Mouse (Mus musculus) urinary bladder, adult 2 months (tissue): ENCODE data around the gene Ggct. TPM values are rescaled to one million over a fixed set of nuclear protein-coding genes. Genes with fewer than 3 reads are reported as not detected.
"Not testable (repeated sequence)": the region's sequence is repeated elsewhere in the genome, so short reads cannot be mapped to it uniquely, and the experiment has no call there.

Experiments used
- DNase-seq: peaks from one replicate; pipeline ENCODE4 v3.0.0; 2022; ENCODE audit warnings: low spot score
- polyA plus RNA-seq: library from polyadenylated mRNA; depleted of rRNA; stranded (reverse); fragments of >200 nt; gene quantifications from 2 replicates; pipeline ENCODE4 v1.2.3, GENCODE M21; 2012

The Ggct gene
- polyA plus RNA-seq, 1 experiment, result 4.6 TPM

GRCm38 (mm10) chr6:54996361-54996760 lies 3.6 kb upstream of the Ggct start:
- no peak for DNase-seq

DNA sequence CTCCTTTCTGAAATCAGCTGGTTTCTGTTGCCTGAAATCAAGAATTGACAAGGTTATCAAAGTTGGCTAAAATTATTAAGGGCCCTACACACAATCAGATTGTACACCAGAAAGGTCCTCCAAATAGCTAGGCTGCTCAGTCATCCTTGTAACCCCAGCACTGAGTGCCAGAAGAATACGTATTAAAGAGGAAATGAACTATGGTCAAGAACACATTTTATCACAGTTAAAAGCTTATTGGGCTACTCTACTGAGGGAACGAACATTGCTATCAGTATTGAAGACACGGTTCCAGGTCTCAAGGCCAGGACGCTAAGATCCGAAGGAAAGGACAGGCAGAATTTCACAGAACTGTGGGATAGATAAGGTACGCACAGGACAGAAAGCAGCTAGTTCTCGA lies 609 bp downstream of the Ggct start:
- DNase-seq, result no peak

DNA sequence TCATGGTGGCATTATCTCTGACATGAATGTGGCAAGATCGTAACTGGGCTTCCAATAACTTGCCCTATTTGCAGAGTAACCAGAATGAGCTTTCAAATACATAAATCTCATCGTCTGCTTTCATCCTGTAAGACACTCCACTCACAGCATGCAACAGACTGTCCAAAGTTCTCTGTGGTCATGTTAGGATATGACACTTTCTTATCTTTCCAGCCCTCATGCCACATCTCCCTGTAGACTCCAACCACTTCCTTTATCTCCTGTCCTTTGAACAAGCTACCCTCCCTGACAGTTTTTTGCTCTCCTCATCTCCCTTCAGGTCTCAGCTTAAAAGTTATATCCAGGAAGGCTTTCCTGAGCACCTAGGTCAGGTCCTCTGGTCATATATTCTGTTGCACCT lies 1.6 kb downstream of the Ggct start:
- no peak for DNase-seq

DNA sequence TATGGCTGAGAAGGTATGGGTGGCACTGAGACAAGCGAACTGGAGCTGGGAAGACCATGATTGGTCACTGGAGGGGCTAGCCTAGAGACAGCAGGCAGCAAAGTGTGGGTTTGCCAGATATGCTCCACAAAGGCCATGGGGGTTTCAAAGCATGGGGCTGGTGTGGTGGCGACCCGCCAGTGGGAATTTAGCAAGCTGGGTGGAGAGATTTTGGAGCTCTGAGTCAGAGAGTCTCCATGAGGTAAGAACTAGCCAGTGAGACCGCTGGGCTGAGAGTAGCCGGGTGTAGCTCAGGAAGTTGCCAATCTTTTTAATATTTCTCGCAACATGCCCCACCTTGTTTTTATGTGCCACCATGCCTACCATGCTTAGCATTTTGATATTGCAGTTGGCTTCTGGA lies 4.6 kb downstream of the Ggct start:
- DNase-seq, result no peak

DNA sequence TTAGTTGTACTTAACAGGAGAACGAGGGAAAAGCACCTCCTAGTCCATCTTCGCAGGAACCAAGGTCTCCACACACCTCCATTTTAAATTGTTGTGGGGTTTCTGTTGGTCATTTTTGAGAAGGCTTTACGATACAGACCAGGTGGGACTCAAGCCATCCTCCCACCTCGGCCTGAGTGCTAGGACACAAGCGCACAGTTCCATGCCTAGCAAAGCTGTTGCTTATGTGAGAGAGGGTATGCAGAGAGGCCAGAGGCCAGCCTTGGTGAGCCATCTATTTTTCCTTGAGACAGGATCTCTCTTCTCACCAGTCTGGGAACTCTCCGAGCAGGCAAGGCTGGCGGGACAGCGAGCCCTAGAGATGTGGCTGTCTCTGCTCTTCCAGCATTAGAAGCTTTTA lies 8.7 kb downstream of the Ggct start:
- no peak for DNase-seq

- no peak for DNase-seq
These were observed 9.2 kb downstream of the Ggct start for GRCm38 (mm10) chr6:54983526-54984050.

GRCm38 (mm10) chr6:54979426-54979825 lies 13.3 kb downstream of the Ggct start:
- no peak for DNase-seq

GRCm38 (mm10) chr6:54975616-54976015 lies 17.1 kb downstream of the Ggct start:
- no peak for DNase-seq

- DNase-seq, result no peak
These were observed 18.2 kb downstream of the Ggct start for GRCm38 (mm10) chr6:54974501-54974900.

- DNase-seq, result no peak
These were observed 19.9 kb downstream of the Ggct start for GRCm38 (mm10) chr6:54972929-54973211.

- peak; percentile 72 for DNase-seq
These were observed 20.4 kb downstream of the Ggct start, which contains the start of gene Nod1 for GRCm38 (mm10) chr6:54972111-54972928. TSS of gene Nod1 (minus strand) at chr6:54972612.

DNA sequence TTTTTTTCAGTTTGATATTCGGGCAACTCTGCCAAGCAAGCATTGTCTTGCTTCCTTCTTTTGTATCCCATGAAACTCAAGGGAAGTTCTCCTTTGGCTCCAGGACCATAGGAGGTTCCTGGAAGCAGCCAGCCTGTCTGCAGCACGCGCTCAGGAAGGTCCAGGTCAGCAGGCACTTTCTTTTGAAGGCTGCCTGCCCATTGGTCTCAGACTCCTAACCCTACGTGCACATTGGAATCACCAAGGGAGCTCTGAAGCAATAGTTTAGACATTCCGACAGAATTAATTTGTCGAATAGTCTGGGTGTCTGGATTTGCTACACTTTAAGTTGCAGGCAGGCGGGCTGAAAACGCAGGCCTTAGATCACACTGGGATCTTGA lies 21.0 kb downstream of the Ggct start:
- no peak for DNase-seq

DNA sequence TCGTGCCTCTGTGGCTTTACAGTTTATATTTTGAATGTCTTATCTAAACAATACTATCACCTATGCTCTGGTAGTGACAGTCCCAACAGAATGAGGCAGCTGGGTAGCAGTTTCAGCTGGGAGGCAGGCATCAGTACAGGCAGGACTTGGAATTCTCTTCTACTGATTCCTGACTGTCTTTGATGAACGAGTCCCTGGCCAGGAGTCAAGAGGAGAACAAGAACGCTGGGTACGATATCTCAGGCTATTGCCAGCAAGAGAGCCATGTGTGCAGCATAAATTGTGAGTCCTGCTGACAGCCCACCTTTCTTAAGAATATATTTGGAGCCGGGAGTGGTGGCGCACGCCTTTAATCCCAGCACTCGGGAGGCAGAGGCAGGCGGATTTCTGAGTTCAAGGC lies 22.2 kb downstream of the Ggct start:
- no peak for DNase-seq

GRCm38 (mm10) chr6:54969801-54970200 lies 22.9 kb downstream of the Ggct start:
- no peak for DNase-seq

GRCm38 (mm10) chr6:54967591-54967990 lies 25.2 kb downstream of the Ggct start:
- DNase-seq, result no peak

DNA sequence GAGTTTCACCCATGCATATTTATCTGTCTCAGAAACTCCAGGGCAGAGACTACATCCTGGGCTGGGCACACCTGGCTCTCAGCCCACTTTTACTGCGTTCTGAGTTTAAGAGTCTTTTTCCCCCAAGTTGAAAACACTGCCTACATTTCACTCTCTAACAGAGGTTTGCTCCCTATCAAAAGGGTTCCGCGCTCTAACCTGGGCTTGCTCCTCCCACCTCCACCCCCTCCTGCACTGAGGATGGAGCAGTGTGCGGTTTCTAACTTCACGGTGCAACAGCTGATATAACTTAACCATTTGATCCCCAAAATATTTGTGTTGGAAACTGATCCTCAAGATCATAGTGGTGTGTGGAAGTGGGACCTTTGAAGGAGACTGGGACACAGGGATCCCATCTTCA lies 27.5 kb downstream of the Ggct start:
- DNase-seq, result no peak

DNA sequence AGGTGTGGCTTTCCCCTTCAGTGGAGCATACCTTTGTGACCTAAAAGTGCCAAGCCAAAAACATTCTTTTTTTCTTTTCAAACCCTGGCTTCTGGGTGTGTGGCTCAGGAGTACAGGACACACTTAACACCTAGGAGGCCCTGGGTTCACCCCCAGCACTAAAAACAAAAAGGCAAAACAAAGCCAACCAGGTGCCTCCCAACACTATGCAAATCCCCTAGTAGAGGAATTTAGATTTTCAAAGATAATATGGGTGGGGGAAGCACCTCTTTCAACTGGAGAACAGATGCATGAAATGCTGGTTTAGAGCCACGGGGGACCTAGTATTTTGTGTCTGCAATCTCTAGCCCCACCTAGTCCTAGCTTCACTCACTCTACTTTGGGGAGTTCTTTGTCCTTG lies 28.0 kb downstream of the Ggct start:
- no peak for DNase-seq

GRCm38 (mm10) chr6:54963599-54963998 lies 29.2 kb downstream of the Ggct start:
- no peak for DNase-seq

DNA sequence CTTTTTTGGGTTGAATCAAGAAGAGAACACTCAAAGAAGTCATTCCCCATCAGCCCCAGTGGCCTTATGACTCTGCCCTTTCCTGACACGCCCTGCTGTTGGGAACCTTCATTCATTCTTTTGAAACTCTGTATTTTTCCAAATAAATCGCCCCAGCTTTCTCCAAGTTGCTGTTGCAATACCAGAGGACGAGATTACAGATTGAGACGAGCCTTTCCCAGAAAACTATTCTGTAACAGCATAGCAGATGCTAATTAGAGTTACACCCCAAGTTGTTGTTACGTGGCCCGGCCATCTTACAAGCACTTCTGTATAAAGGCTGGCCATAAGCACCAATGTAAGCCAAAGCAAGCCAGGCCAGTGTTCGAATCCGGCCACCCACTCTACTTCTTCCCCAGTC lies 35.1 kb downstream of the Ggct start:
- no peak for DNase-seq

- no peak for DNase-seq
These were observed 36.3 kb downstream of the Ggct start for GRCm38 (mm10) chr6:54956425-54956824.

DNA sequence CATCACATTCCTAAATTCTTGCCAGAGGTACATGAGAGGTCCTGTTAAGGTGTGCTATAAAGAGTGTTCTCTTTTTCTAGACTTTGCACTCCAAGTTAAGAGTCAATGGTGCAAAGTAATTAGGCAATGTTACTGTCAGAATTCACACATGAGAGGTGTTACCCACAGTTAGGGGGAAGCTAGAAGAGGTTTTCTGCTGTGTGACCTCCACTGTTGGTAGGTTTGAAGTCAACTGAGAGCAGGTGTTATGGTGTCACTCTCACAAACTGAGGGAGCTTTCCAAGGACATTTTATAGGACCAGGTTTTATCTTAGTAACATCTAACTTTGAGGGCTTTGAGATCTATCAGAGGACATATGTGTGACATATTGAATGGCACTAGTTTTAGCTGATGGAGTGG lies 36.8 kb downstream of the Ggct start:
- no peak for DNase-seq

DNA sequence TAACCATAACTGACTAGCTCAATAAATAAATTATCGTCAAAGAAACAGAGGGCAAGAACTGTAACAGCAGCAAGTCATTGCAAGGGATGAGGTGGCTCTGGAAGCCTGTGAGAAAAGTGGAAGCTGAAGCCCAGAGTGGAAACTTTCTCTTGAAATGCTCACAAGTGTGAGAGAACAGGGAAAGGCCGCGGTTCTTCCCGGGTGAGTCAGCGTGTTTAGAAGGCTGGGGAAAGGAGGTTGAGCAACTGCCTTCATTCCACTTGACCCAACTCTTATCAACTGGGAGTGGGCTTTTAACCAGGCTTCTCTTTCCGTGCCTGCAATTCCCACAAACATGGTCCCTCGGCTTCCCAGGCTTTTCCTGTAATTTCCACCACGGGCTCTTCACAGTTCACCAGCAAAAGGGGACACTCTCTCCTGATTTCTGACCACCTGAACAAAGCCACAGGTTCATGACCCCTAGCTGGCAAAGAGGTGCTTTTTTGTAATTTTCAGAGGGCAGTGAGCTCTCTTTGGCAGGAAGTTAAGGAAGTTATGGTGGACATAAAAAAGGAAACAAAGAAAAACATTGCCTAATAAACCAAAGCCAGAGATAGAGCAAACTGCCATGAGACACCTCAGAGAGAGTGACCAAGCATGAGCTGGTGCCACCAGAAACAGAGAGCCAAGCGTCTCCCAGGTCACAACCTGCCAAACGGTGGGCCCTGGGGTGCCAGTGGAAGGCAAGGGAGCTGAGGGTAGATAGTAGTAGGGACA lies 37.9 kb downstream of the Ggct start:
- DNase-seq, result peak; percentile 33

GRCm38 (mm10) chr6:54953399-54953798 lies 39.4 kb downstream of the Ggct start:
- DNase-seq, result not testable (repeated sequence)
